Mouse (Mus musculus) frontal cortex, postnatal 36 days (tissue): ENCODE data around the gene Il11ra1.

Experiments
- DNase-seq, 2 experiments: peaks; one replicate each; pipeline ENCODE4 v3.0.0; 2022; ENCODE audit warnings: low spot score in 2 of 2

Gene Il11ra1

DNA sequence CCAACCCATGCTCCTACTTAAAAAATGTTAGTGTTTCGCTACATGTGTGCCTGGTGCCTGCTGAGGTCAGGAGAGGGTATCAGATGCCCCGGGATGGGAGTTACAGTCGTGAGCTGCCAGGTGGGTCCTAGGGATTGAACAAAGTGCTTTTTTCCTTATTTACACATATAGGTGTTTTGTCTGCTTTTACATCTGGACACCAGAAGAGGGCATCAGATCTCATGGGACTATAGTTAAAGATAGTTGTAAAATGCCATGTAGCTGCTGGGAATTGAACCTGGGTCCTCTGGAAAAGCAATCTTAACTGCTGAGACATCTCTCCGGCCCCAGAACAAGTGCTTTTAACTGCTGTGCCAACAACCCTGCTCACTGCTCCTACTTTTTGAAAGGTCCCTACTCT is 10.4 kb downstream of the Il11ra1 start:
- DNase-seq = no peak

DNA sequence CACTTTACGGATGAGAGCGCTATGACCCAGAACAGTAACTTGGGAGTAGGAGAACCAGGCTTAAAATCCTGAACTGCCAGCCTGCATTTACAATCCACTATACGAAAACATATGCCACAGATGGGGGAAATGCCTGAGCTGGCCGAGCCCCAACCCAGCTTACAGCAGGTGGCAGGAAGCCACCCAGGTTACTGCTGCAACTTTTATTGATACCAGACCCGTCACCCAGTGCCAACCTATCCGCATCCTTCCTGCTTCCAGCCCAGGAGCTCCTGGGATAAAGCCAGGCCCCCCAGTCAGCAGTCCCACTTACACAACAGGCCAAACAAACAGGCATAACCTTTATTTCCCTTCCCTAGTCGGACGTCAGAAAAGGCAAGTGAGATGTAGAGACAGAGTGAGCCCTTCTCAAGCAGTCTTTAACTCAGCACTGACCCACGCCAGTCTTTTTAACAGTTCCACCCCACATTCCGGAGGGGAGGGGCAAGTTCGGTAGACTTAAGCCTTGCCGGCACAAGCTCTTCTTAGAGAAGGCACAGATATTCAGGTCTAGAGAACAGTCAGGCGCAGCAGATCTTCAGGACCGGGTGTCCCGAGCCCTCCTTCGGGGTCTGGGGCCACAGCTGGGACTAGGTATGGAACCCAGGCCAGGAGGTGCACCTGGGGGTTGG is 12.1 kb downstream of the Il11ra1 start:
- DNase-seq = no peak

DNA sequence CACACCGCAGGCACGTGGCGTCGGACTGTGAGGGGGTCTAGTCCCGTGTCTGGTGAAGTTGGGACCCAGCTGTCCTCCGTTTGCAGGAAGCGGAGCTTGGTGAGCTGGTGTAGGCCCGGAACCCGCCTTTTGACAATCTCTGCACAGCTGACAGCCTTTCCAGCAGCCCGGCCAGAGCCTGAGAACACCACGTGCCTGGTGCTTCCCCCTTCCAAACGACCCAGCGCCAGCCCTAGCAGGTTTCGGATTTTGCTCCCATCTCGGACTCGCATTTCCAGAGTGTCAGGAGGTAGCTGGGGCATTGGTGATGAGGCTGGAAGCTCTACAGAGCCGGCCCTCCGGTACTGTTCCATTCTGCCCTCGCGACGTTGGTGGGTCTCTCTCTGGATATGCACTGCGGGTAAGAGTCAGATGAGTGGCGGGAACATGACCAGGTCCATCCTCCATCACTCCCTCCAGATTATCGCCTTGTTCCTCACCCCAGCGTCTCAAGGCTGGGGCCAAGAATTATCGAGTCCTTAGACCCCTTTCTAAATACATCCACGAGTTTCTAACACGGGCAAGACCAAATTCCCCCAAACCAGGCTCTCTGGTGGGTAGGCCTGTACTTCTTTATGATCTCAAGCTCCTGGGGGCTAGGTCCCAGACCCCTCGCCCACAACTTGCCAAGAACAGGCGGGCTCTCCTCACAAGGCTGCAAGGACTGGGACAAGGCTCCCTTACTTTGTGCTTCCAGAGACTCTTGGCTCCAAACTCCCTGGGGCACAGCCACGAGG is 12.8 kb downstream of the Il11ra1 start:
- DNase-seq = no peak

DNA sequence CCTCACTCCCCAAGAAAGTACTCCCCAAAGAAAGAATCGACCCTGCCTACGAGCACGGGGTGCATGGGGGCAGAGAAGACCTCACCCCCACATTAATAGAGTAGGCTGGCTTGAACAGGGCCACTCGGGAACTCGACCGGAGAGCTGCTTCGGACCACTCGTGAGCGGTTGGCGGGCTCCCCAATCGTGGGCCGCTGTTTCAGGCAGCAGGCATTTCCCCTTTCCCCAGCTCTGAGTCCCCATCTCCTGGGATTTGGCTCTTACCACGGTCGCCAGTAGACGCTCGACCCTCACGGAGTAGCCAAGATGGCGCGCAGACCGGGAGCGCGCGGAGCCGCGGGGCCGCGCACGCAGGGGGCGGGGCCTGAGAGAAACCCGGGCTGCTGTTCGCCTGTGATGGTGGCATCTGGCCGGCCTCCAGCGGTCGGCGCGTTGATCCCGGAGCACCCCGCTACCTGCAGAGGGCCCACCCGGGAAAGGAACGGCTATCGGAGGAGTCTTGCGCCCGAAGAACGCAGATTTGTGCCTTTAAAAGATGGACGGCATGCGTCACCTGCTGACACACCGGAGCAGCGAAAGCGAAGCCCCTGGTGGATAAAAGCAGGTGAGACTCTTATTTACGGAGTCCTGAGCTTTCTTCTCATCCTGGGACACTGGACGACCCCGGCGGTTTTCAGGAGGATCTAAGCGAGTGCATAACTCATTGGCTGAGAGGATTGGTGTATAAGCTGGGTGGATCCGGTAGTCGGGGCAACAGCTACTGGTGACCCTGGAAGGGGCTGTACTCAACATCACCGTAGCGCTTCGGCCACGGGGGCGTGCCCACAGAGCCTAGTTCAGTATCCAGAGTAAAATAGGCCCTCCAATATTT is 13.6 kb downstream of the Il11ra1 start, which contains the start of gene Rpp25l:
Rpp25l (minus strand) TSS at position 338 of the 871 bp plus-strand sequence.
- peak; percentile 77 to 83 for DNase-seq

DNA sequence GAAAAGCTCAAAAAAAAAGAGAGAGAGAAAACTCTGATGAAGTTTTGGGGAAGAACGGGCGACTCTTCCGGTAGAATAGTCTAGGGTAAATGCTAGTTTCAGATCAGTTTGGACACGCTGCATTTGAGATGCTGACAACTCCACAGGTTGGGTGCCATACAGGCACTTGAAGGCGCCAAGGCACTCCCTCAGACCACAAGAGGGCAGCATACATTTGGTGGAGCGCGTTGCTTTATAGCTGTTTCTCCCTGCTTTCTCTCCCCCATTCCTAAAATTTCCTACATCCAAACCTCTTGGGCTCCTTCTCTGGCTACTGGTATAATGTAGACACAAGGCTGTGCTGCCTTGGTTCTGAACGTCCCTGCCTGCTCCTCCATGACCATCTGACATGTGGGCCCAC is 14.5 kb downstream of the Il11ra1 start:
- DNase-seq = peak in 1 of 2 experiments; percentile 84

DNA sequence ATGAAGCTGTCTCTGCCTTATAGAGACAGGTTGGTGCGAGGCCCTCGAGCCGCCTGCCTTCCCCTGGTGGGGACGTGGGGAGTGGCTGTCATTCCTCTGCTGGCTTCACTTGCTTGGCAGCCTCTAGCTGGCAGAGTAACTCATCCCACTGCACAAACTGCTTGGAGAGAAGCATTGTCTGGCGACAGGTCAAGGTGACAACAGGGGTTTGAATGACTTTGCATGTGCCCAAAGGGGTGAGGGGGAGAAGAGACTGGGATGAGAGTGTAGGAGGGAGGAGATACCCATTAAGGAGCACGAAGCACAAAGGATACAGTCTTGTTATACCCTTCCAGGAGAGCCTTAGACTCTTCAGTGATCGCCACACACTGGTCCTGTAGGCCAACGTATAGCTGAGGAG is 15.3 kb downstream of the Il11ra1 start:
- DNase-seq = no peak

DNA sequence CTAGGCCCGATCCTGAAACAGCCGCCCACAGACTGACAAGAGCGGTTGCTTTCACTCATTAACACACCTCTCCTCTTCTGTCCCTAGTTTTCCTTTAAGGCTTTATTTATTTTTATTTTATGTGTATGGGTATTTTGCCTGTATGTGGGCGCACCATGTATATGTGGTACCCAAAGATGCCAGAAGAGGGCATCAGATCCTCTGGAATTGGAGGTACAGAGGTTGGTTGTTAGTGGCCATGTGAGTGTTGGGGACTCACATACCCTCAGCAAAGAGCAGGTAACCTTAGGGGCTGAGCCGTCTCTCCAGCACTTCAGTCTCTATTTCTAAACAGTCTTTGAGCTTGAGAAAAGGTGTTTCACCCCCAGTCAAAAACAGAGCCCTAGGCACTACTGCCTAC is 15.8 kb downstream of the Il11ra1 start:
- DNase-seq = peak in 1 of 2 experiments; percentile 76

DNA sequence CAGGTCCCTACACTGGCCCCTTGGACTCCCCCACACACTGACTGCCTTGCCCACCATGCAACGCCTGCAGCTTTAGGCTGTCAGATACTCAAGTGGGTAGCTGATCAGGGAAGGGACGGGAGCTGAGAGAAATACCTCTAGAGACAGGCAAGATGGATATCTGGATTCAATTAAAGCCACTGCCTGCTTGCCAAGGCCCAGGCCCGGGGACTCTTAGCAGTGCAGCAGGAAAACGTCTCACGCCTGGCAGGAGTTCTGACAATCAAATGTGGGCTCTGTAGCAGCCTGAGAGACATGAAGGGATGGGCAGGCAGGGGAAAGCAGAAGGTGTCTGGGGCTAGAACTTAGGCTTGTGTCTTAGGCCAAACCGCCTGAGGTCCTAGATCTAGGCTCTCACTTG is 17.0 kb downstream of the Il11ra1 start:
- DNase-seq = no peak

DNA sequence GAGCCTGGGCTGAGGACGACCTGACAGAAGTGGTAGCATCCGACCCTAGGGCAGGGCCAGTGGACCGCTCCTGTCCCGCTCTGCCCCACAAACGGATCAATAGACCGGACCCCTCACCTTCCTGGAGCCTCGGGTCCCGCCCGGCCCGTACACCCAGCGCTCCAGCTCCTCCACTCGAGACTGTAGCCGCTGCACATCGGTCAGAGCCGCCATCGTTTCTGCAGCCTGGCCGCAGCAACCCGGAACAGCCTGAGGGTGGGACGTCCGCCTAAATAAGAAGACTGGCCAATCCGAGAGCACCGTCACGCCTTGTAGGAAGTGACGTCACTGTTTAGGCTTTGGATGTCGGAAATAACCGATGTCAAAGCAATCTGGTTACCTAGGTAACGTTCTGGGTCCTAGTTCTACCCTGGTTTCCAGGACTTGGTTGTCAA is 23.1 kb downstream of the Il11ra1 start, which contains the start of gene Dctn3:
Dctn3 (minus strand) TSS at position 253 of the 434 bp plus-strand sequence.
- peak; percentile 87 to 97 for DNase-seq

DNA sequence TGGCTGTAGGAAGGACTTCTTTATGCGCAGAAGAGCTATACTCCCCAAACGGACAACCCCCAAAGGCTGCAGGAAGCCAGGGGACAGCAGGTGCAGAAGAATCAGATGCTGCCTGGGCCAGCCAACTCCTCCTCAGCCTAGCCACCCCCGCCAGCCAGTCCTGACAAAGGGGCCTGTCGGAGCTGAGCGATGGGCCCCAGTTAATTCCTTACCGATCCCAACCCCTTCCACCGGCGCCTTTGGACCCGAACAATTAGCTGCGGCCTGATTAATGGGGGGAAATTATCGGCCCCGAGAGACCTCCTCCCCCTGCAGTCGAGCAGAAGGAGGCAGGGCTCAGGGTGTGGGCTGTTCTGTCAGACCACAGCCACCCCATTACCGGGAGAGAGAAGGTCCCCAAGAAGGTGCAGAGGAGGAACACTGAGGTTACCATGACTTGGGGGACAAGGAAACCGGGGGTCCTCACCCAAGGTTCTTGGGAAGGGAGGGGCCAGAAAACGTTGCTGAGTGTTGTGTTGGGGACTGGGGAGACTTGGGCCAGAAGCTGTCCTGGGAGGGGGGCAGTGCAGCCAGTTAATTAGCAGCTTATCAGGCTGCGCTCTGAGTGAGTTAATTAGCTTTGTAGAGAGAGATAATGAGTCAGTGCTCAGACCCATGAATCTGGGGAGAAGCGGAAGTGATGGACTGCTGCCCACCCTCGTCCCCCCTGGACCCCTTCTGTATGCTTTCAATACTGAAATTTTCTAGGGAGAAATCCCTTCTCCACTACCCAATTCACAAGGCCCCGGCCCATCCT is 27.2 kb downstream of the Il11ra1 start:
- no peak for DNase-seq

DNA sequence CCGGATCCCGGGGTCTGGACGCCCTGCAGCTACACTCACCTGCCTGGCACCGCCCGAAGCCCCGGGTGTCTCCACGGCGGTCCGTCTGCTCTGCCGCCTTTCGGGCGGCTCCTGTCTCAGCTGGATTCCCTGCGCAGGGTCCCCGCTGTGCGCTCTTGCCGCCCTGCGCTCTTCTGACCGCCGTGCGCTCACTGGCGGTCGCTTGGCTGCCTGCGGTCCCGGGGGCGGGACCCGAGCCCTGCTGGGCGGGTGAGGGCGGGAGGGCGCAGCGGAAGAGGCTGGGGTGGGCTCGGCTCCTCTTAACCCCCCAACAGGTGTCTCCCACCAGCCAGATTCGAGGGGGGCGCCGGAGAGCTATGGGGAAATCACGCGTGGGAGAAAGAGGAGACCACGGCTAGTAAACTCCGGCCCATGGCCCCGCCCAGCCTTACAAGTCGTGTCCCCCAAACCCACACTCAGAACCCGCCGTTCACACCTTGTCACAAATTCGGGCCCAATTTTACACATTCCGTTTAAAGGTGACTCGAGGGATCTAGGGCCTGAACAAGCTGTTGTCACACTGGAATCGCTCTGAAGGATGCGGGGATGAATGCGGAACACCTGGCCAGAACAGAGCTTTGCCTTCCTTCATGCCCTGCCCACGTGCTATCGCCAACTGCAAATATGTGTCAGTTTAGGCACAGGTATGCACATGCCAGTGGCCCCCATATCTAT is 31.4 kb downstream of the Il11ra1 start, which contains the start of gene Arid3c:
Arid3c (minus strand) TSS at position 91 of the 714 bp plus-strand sequence.
- DNase-seq = no peak

DNA sequence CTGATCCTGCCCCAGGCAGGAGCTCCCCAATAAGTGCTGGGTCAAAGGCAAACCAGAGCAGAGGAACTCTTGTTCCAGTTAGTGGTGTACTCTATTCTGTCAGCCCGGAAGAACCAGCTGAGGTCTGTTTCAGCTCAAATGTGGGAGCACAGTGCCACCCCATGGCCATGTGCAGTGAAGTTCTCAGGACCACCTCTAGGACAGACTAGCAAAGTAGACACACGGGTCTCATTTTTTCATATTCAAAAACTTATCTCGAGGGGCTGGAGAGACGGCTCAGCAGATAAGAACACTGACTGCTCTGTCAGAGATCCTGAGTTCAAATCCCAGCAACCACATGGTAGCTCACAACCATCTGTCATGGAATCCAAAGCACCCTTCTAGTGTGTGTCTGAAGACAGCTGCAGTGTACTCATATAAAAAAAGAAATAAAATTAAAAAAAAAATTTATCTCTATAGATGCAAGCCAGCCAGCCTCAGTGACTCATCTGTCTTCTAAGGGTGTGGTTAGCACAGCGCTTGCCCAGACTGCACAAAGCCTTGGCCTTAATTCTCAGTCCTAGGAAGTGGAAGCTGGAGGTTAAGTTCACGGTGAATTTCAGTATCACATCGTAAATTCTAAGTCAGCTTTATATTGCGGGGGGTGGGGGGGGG is 37.9 kb downstream of the Il11ra1 start:
- peak; percentile 69 to 82 for DNase-seq

DNA sequence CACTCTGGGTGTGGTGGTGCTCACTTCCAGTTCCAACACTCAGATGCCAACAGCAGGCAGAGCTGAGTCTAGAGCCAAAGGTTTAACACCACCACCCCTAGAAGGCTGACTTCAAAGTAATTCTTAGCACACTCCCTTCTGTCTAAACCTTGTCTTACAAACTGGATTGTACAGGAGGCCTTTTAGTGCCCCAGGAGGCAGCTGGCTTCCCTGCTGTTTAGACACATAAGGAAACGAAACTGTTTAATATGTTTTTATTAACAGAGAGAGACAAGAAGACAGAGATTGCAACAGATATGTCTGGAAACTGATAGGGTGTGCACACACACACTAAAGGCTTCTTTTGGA is 38.4 kb downstream of the Il11ra1 start:
- no peak for DNase-seq

DNA sequence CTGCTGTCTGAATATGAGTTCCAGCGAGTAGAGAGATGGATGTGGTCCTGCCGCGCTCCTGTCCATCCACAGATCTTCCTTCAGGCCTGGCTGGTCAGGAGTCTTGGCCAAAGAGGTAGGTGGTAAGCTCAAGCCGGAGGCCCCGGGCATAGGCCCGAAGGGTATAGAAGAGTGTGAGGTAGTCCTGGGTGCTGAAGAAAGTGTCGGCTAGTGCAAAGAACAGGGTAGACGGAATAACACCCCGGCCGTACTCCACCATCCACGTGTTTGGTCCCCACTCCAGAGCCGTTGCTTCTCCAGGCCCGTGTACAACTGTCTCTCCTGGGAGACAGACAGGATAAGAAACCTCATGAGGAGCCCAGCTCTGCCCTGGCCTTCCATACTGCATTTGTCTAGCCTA is 39.5 kb downstream of the Il11ra1 start:
- DNase-seq = no peak

DNA sequence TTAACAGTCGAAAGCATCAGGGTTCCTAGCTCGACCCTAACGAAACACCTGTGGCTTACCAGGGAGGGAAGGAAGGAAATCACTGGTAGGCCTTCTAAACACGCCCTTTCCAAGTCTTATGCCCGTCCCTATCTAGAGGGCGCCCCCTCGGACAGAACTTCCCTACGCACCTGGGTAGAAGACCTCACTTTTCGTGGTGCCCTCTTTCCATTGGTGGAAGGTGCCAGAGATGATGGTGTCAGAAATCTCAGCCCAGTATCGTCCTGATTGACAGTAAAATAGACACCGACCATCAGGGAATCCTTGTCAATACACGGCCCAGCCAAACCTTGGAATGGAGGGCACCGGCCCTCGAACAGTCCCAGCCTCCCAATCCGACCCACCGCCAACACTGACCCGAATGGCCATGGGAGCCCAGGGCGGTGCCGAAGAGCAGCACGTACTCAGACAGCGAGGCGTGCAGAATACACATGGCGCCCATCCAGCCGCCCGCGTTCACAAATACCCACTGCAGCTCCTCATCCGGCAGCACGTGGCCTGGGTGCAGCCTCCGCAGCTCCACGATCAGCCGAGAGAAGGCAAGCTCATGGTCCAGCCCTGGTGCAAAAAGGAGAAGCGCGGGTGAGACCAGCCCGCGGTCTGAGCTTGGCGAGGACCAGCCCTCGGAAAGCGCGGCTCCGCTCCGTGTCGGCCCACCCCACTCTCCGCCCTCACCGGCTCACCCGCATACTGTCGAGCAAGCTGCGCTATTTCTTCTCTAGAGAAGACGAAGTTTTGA is 40.8 kb downstream of the Il11ra1 start:
- DNase-seq = peak in 1 of 2 experiments; percentile 83

DNA sequence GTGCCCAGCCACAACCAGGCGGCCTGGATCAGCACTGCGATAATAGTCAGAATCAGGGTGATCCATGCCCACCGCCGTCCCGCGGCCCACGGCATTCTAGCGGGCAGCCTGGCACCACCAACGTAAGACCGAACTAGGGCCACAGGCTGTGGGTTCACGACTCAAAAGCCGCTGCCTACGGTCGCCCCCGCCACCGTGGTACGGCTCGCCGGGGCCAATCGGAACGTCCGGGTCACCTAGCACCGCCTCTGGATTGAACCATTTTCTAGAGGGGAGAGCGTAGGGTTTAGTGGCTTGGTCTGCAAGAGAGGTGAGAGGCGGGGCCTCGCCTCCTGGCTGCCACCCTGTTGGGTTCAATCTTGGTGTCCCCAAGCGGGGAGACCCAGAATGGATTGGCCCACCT is 41.4 kb downstream of the Il11ra1 start:
- peak; percentile 94 to 96 for DNase-seq

DNA sequence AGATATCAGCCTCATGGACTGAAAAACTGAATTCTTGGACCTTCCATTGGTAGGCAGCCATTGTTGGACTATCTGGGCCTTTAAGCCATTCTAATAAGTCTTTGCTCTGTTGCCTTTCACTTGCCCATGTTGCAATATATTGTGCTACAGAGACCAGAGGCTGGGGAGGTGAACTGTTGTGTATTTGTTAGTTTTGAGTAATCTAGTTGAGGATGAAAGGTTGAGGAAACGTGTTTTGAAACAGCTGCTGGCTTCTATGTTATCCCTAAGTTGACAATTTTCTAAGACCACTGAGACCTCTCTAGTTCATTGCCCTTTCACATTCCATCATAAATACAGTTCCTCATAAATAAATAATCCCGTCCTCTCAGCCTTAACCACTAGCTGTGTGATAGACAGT is 44.3 kb downstream of the Il11ra1 start:
- DNase-seq = no peak

DNA sequence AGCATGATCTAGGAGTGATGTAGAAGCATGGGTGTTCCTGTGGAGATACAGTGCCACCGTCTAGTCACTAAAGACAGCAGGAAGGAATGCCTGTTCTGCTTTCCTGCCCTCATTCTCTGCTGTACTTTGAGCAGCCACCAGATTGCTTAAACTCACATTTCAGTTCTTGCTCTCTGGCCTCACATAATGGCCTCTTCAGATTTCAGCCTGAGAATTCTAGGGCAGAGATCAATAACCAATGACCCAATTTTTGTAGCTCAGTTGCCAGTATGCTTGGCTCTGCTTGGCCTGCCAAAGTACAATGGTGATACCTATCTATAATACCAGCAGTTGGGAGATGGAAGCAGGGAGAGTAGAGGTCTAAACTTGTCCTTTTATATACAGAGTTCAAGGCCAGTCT is 45.2 kb downstream of the Il11ra1 start:
- DNase-seq = no peak

DNA sequence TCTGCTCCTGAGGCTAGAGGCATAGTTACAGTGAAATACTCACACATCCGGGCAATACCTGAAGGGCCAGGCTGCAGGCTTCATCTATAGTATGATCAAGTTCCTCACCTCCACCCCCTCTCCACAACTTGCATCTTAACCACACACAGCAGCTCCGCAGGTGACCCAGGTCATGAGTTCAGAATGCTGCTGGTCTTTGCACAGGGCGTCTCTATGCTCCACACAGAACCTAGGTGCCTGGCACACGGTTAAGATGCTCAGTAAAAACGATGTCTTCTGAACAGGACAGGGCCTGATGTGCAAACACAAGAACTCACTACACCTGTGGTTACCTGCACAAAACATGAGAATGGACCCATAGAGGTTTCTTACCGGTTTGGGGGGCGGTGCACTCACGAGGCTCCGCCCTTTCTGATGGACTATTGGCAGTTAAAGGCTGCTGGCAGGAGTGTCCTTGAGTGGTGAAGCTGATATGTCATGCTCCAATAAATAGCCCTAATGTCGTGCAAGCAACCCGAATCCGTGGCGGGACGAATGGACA is 55.1 kb downstream of the Il11ra1 start, which contains the start of gene Galt:
Galt (plus strand) TSS at position 432 of the 541 bp plus-strand sequence.
- DNase-seq = no peak
